Mouse (Mus musculus): ENCODE data around the gene Hist1h2aa.

DNA sequence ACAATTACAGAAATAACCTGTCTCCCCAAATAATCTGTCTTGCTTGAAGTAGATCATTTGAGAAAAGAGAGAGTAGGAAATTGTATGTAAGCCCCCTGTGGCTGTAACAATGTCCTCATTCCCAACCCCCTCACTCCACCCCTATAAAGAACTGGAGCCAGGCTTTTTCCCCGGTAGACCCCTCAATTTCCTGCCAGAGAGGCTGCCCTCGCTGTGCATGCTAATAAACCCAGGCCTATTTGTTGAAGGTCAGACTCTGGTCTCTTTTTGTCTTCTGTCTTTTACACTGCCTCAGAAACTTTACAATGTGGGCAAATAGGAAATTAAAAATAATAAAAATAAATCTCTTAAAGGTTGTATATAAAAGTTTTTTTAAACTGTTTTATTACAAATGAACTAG is 12.0 kb downstream of the Hist1h2aa start:
- TF ChIP-seq POLR2A (IDR thresholded peaks at IDR 0.05; ENCODE audit: low read depth, low read length), result no peak
- no peak for TF ChIP-seq CTCF (IDR thresholded peaks at IDR 0.05; ENCODE audit: extremely low read depth, insufficient read depth, insufficient read length, insufficient replicate concordance)
